Mouse (Mus musculus): Measurements from ENCODE around the gene Vmn1r160. TPM values are rescaled to one million over a fixed set of nuclear protein-coding genes. Genes with fewer than 3 reads are reported as not detected.

The Vmn1r160 gene
- not detected in 2 replicates for polyA plus RNA-seq (2015; fragmentation: Nextera tagmentation; extraction: Ambion mirVana)

DNA sequence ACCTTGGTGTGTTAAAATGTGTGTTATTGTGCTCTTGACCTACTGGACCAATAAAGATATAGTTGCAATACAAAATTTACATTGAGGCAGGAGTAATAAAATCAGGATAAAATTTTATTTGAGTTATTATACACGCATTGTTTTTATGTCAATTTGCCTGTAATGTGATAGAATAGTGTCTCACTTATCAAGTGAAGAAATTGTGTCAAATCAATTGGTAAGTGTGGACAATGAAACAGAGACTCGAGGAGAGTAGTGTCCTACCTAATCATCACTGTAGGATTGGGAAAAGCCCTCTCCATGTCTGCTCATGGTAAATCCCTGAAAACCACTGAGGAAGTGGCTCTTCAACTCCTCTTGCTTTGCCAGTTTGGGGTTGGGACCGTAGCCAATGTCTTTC, at the start of gene Vmn1r160:
Gene Vmn1r160, plus strand, starts transcription at position 301 of the 400 bp plus-strand sequence.

GRCm38 (mm10) chr7:22843505-22843904, 27.5 kb upstream of the Vmn1r160 start, which contains the start of gene Vmn1r159:
Gene Vmn1r159 (minus strand): TSS chr7:22843605.

Other genes starting within 250 kb of the Vmn1r160 start
- not detected in 2 replicates for gene Vmn1r155, start 213.2 kb upstream of the Vmn1r160 start, polyA plus RNA-seq (2015; fragmentation: Nextera tagmentation; extraction: Ambion mirVana)
- gene Gm8693, start 178.9 kb upstream of the Vmn1r160 start, polyA plus RNA-seq (2015; fragmentation: Nextera tagmentation; extraction: Ambion mirVana): not detected in 2 replicates
- gene Gm4567, start 151.5 kb upstream of the Vmn1r160 start, polyA plus RNA-seq (2015; fragmentation: Nextera tagmentation; extraction: Ambion mirVana): not detected in 2 replicates
- not detected in 2 replicates for gene Vmn1r157, start 109.5 kb upstream of the Vmn1r160 start, polyA plus RNA-seq (2015; fragmentation: Nextera tagmentation; extraction: Ambion mirVana)
- not detected in 2 replicates for gene Vmn1r158, start 80.4 kb upstream of the Vmn1r160 start, polyA plus RNA-seq (2015; fragmentation: Nextera tagmentation; extraction: Ambion mirVana)
- gene Vmn1r159, start 27.6 kb upstream of the Vmn1r160 start, polyA plus RNA-seq (2015; fragmentation: Nextera tagmentation; extraction: Ambion mirVana): not detected in 2 replicates
- not detected in 2 replicates for gene Gm4214, start 113.4 kb downstream of the Vmn1r160 start, polyA plus RNA-seq (2015; fragmentation: Nextera tagmentation; extraction: Ambion mirVana)
- gene Gm4216, start 148.7 kb downstream of the Vmn1r160 start, polyA plus RNA-seq (2015; fragmentation: Nextera tagmentation; extraction: Ambion mirVana): not detected in 2 replicates
- not detected in 2 replicates for gene Vmn1r163, start 184.3 kb downstream of the Vmn1r160 start, polyA plus RNA-seq (2015; fragmentation: Nextera tagmentation; extraction: Ambion mirVana)
- gene Gm8720, start 196.2 kb downstream of the Vmn1r160 start, polyA plus RNA-seq (2015; fragmentation: Nextera tagmentation; extraction: Ambion mirVana): not detected in 2 replicates

All from urinary bladder, postnatal 0 days (tissue).